Mouse (Mus musculus) thymus, postnatal 10 days (tissue): ENCODE data around the gene 1700074P13Rik.
A peak's percentile ranks its signal among the peaks of the same experiment; 100 is the strongest.
"Not testable (repeated sequence)": the region's sequence is repeated elsewhere in the genome, so short reads cannot be mapped to it uniquely, and the experiment has no call there.

Source experiments
- DNase-seq, 2 experiments: peaks; one replicate each; pipeline ENCODE4 v3.0.0; 2021; ENCODE audit warnings: low spot score in 2 of 2

The 1700074P13Rik gene

GRCm38 (mm10) chr6:40940457-40940856, at the start of gene 1700074P13Rik:
Gene 1700074P13Rik, minus strand, starts transcription at chr6:40940557.
- DNase-seq = no peak

GRCm38 (mm10) chr6:40964454-40964853, 24.1 kb upstream of the 1700074P13Rik start, which contains the start of gene 1810009J06Rik:
Gene 1810009J06Rik, plus strand, starts transcription at chr6:40964754.
- not testable (repeated sequence) for DNase-seq

GRCm38 (mm10) chr6:40953716-40954115, 13.4 kb upstream of the 1700074P13Rik start:
- no peak for DNase-seq

GRCm38 (mm10) chr6:40951770-40952169, 11.4 kb upstream of the 1700074P13Rik start, which contains the start of gene Gm4744:
Gene Gm4744, minus strand, starts transcription at chr6:40951870.
- no peak for DNase-seq

GRCm38 (mm10) chr6:40919954-40920353, 20.4 kb downstream of the 1700074P13Rik start:
- no peak for DNase-seq

- DNase-seq = no peak
These were observed 40.1 kb downstream of the 1700074P13Rik start, which contains the start of gene Prss58 for GRCm38 (mm10) chr6:40900287-40900686. Gene Prss58, minus strand, starts transcription at chr6:40900387.

GRCm38 (mm10) chr6:40894716-40895115, 45.6 kb downstream of the 1700074P13Rik start:
- no peak for DNase-seq

GRCm38 (mm10) chr6:40893577-40893976, 46.8 kb downstream of the 1700074P13Rik start:
- peak in 1 of 2 experiments; percentile 68 for DNase-seq

GRCm38 (mm10) chr6:40891754-40892153, 48.6 kb downstream of the 1700074P13Rik start:
- no peak for DNase-seq

GRCm38 (mm10) chr6:40890973-40891372, 49.4 kb downstream of the 1700074P13Rik start:
- peak in 1 of 2 experiments; percentile 11 for DNase-seq

GRCm38 (mm10) chr6:40887394-40887793, 53.0 kb downstream of the 1700074P13Rik start, which contains the start of gene Moxd2:
Gene Moxd2, minus strand, starts transcription at chr6:40887494.
- no peak for DNase-seq
